Mouse (Mus musculus) liver, postnatal 0 days (tissue): Measurements from ENCODE around the gene Stpg4.

Source experiments
- CTCF ChIP-seq: sonication (generic); IDR thresholded peaks from 2 replicates; pipeline ENCODE4 v1.5.1; 2016; ENCODE audit warnings: antibody characterized with exemption, low read depth
- EP300 ChIP-seq: IDR thresholded peaks from 2 replicates; pipeline ENCODE4 v1.6.1; 2016; ENCODE audit warnings: antibody characterized with exemption, low read depth, mild to moderate bottlenecking

DNA sequence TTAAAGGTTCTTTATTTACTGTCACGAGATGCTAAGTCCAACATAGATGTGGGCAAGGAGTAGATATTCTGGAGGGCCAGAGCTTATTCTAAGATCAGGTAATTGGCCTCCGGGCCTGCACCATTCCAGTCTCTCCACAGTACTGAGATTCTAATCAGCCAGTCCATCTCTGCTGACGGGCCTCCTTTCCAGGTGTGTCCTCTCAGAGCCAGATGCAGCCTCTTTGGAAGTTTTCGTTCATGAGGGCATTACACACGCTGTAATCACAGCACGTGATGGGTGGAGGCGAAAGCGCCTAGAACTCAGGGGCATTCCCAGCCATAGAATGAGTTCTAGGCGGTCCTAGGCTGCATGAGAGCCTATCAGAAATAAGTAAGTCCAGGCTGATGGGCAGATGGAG, 70.0 kb downstream of the Stpg4 start:
- TF ChIP-seq EP300: no peak
- no peak for TF ChIP-seq CTCF
